Mouse (Mus musculus) heart, adult 18-20 months (tissue): ENCODE results near the gene Efcab6. TPM values are rescaled to one million over a fixed set of nuclear protein-coding genes. Genes with fewer than 3 reads are reported as not detected.

ENCODE experiments used
- DNase-seq, 2 experiments: peaks; one replicate each; pipeline ENCODE4 v3.0.0; 2021 to 2022; ENCODE audit warnings: mixed read lengths in 1 of 2
- total RNA-seq, 2 experiments: library from RNA; stranded (reverse); gene quantifications; 2 replicates each; pipeline ENCODE4 v1.2.3; 2021

Gene Efcab6
- total RNA-seq, 2 experiments from 2014 or later, result 0.08 TPM; not detected in 1

DNA sequence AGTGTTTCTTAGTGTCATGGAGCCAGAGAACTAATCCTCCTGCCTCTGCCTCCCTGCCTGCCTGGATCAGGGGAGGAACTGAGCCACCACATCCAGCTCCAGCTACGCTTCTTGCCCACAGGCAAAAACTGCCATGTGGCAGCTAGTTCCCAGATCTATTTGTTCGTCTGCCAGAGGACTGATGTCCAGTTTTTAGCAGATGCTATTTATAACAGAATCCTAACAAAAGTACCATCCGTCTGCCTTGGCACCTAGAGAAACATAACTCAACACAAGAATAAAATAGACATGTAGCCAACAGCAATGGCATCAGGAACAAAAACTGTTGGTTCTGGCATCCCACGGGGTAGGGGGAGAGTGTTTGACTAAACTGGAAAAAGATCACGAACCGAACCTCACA, 6.3 kb downstream of the Efcab6 start:
- no peak for DNase-seq

GRCm38 (mm10) chr15:84056083-84056482, 9.1 kb downstream of the Efcab6 start:
- no peak for DNase-seq

DNA sequence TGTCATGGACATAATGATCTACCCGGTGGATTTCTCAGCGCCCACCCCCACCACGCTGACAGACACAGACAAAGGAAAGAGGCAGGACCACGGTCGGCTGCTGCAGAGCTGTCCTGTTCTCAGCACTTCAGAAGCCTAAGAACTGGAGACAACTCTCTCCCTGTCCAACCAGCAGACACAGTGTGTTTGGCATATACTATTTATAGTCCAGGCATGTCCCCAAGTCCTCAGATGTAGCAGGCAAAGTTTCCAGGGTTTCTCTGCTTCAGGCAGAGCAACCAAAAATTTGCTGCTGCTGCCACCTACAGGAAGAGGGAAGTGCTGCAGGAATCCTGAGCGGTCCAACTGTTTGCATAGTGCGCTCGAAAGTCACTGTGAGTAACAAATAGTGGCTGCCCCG, 11.3 kb downstream of the Efcab6 start:
- DNase-seq, result peak; percentile 70 to 91

DNA sequence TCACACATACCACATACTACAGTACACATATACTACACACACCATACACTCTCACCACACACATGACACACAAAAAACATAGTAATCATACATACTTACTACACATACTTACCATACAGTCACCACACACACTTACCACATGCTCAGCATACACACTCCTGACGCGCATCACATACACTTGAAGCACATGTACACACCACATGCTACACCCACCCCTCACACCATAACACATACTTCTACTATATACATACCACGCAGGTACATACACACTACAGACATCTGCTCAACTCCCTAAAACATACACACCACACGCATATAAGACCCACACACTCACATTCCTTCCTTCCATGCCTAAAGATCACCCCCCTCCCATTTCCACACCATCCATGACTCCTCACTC, 11.9 kb downstream of the Efcab6 start:
- DNase-seq, result no peak

- DNase-seq, result no peak
These were observed 12.8 kb downstream of the Efcab6 start for GRCm38 (mm10) chr15:84052390-84052789.

- no peak for DNase-seq
These were observed 15.6 kb downstream of the Efcab6 start for GRCm38 (mm10) chr15:84049570-84049969.

- DNase-seq, result no peak
These were observed 19.6 kb downstream of the Efcab6 start for GRCm38 (mm10) chr15:84045562-84045961.

- no peak for DNase-seq
These were observed 28.1 kb downstream of the Efcab6 start for GRCm38 (mm10) chr15:84037067-84037466.

GRCm38 (mm10) chr15:84025651-84026050, 39.5 kb downstream of the Efcab6 start:
- no peak for DNase-seq

GRCm38 (mm10) chr15:84024851-84025250, 40.3 kb downstream of the Efcab6 start:
- DNase-seq, result no peak

DNA sequence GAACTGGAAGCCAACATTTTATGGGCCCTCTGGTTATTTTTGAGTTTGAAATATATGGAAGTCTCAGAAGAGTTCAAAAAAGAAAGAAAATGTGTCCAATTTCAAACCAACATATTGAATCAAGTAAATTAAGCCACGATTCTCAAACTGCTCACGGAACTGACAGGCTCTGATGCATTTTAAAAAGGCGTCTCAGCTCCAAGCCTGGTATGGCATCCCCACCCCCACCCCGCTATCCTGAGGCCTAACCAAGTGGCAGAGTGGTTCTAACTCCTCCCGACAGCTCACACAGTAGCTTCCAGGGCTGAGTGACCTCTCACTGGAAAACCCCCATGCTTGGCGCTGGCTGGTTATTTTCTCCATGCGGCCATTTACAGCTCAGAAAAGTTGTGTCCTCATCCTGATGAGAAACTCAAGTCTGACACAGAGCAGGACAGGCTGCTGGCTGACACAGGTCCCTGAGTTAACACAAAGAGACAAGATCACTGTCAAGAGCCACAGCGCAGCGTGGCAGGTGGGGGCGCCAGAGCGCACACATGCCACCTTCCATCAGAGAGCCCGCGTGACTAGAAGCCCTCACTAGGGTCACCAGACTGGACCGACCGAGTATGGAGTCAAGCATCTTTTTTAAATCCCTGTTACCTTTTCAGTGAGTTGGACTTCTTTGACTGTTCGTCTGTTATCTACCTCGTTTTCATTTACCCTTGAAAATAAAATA, 55.7 kb downstream of the Efcab6 start:
- DNase-seq, result no peak

DNA sequence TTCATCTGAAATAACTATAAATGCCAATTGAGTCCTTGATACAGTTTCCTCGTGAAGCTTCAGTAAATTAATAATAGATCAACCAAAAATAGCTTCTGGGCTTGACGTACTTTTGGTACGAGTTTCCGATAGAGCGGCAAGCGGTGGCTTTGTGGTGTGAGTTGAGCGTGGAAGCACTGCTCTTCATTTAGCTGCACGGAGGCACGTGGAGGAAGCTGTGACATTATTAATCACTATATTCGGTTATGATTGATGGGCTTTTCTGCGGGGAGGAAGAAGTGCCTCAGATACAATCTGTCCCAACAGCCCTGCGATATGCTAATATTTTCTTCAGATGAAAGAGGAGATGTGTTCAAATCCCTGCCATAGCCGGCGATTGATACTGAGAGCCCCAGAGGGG, 60.9 kb downstream of the Efcab6 start:
- no peak for DNase-seq

DNA sequence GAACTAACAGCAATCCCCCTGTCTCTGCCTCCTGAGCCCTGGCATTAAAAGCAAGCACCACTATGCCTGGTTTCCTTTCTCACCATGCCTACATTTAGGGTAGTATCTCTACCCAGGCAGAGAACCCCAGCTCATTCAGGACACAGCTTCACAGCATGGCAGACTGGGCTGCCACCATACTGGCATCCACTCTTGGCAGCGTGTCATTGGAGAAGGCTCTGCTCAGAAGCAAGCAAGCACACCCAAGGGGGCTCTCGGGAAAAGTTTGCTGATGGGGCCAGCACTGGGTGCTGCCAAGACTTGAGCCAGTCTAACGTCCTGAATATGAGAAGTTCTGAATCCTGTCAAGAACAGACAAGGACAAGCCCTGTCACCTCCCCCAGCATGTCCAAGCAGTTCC, 66.1 kb downstream of the Efcab6 start:
- DNase-seq, result no peak

GRCm38 (mm10) chr15:83998586-83998985, 66.6 kb downstream of the Efcab6 start:
- DNase-seq, result no peak

GRCm38 (mm10) chr15:83998115-83998514, 67.1 kb downstream of the Efcab6 start:
- DNase-seq, result peak; percentile 45 to 63

DNA sequence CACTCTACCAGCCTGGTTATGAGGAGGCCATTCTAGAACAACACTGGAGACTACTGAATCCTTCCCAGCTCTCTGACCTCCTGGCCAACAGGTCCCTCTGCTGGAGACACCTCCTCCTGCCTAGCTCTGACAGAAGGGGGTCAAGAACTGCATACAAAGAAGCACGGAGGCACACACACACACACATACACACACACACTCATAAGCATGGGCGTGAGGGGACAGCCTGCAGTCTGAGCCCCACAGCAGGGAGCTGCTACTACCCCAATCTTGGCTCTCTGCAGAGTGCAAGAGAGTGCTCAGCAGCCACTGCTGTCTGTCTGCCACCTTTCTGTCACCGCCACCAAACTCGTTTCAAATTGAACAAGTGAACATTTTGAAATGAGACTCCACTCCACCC, 67.6 kb downstream of the Efcab6 start:
- DNase-seq, result peak; percentile 44 to 60

- no peak for DNase-seq
These were observed 68.3 kb downstream of the Efcab6 start for GRCm38 (mm10) chr15:83996864-83997263.

- DNase-seq, result no peak
These were observed 73.0 kb downstream of the Efcab6 start for GRCm38 (mm10) chr15:83992191-83992590.

GRCm38 (mm10) chr15:83991461-83991860, 73.7 kb downstream of the Efcab6 start:
- peak in 1 of 2 experiments; percentile 14 for DNase-seq

DNA sequence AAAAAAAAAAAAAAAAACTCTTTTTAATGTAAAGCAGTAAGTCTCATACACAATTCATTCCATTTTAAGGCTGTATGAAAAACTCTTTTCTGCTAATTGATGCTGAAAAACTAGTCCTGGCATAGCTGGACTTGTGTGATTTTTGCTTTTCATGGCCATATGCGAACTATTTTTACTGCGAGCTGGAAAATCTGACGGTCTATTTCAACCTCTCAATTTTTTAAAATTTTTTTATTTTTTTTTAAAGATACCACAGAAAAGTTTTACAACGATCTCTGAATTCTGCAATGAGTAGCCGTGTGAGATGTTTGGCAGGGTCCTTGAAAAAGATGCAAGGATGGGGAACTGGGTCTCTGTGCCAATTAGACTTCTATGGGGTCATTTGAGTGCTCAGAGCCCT, 75.9 kb downstream of the Efcab6 start:
- no peak for DNase-seq

DNA sequence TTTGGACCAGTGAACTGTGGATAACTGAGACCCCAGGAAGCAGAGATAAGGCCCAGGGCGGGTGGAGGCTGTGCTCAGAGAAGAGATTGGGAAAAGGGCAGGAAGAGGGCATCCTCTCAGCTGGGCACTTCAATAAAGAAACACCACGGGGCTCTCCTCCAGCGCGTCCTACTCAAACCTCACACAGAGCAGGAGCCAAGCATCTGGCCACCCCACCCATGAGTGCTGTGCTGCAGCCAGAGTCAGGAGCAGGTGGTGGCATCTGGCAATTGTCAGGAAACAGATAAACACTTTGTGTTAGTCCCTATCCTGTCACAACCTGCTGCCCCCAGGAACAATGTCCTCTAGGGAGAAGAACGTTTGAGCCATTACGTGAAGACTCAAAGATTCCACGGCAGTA, 77.1 kb downstream of the Efcab6 start:
- peak in 1 of 2 experiments; percentile 20 for DNase-seq

DNA sequence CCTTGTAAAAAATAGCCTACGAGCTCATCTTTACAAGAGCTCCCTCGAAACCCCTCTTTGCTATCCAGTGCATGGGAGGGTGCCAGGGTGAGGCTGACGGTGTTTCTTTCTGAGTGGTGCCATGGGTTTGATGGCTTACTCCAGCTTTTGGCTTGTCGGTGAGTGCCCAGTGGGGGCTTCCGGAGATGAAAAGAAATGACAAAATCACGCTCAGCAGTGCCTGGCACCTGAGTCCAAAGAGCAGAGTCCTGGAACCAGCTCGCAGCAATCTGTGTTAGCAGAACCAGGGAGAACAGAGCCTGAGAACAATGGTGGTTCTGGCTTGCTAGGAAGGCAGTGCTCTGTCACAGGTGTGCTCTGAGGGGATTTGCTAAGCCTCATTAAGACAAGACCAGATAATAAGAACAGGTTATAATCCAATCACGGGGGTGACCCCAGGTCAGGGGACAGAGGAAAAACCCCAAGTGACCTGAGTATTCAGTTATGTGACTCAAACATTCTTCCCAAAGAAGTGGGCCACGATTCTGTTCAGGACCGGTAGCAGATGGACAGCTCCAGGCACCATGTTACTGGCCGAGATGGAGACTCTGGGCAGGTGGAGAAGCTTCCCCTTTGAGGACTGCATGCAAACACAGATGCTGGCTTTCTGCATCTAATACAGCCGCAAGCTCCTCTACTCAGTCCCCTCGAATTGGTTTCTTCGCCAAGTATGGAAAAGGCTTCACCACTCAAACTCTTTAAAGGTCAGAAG, 82.8 kb downstream of the Efcab6 start:
- DNase-seq, result no peak

GRCm38 (mm10) chr15:83978865-83979264, 86.3 kb downstream of the Efcab6 start:
- DNase-seq, result no peak

DNA sequence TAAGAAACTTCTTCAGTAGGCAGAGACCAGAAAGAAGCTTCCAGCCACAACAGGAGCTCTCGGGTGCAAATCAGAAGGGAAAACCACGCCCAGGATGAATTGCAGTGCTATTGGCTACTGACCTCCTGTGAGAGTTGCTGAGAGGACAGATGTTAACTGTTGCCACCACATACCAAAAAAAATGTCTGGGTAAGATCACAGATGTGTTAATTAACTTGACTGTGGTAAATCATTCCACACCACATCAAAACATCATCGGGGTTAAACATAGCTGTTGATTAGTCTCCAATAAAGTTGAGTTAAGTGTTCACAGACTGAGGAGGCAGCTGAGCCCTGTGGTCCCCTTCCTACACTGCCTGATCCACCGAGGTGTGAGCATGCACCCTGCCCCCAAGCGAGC, 88.1 kb downstream of the Efcab6 start:
- no peak for DNase-seq
